Mouse (Mus musculus) olfactory bulb, adult 2 months (tissue): ENCODE measurements around the gene Htatsf1. TPM values are rescaled to one million over a fixed set of nuclear protein-coding genes. Genes with fewer than 3 reads are reported as not detected.

Experiments used
- H3K27ac ChIP-seq: fragments of 200-500 bp; 2 replicates; pipeline ENCODE4 v1.5.1; 2012; ENCODE audit warnings: low read depth, low read length; ENCODE audit not compliant: insufficient read depth
- H3K4me1 ChIP-seq: fragments of 200-500 bp; 2 replicates; pipeline ENCODE4 v1.6.1; 2012; ENCODE audit warnings: low read length; ENCODE audit not compliant: control insufficient read depth, insufficient read depth
- H3K4me3 ChIP-seq: fragments of 200-500 bp; 2 replicates; pipeline ENCODE4 v1.5.1; 2012; ENCODE audit warnings: mild to moderate bottlenecking, low read depth, low read length, moderate library complexity; ENCODE audit not compliant: insufficient read depth
- CTCF ChIP-seq: fragments of 200-500 bp; IDR thresholded peaks from 2 replicates; pipeline ENCODE4 v1.5.1; 2012; ENCODE audit warnings: low read depth, mild to moderate bottlenecking, low read length, moderate library complexity; ENCODE audit not compliant: insufficient read depth
- POLR2A ChIP-seq: fragments of 200-500 bp; IDR thresholded peaks from 2 replicates; pipeline ENCODE4 v1.6.1; 2012; ENCODE audit warnings: mild to moderate bottlenecking, low read depth, low read length, moderate library complexity; ENCODE audit not compliant: insufficient read depth
- WGBS: fragments of 180-500 bp; shearing (Covaris S2); methylation state at CpG from one replicate; pipeline ENCODE4 v1.1.7; 2018; 5-methylcytosine and 5-hydroxymethylcytosine counted together
- polyA plus RNA-seq: library from polyadenylated mRNA; stranded (reverse); fragments of >200 nt; gene quantifications from 2 replicates; pipeline ENCODE4 v1.2.4, GENCODE M21; 2012; ENCODE audit warnings: low replicate concordance; ENCODE audit not compliant: missing spikeins, insufficient read depth, insufficient read length

The Htatsf1 gene
- polyA plus RNA-seq = not detected in 2 replicates

- Histone ChIP-seq H3K27ac (peak within 1 kb of the TSS; percentile 97), H3K4me1 (no peaks in the 10 kb centered on the region), H3K4me3 (peak within 1 kb of the TSS; percentile 75)
- 21% methylated on average over 80 of the region's 85 CpGs for WGBS
- TF ChIP-seq CTCF (no peak), POLR2A (peak; percentile 61)
These were observed at the start of gene Htatsf1 for GRCm38 (mm10) chrX:57053174-57053992. Htatsf1 (plus strand) TSS chrX:57053583.

GRCm38 (mm10) chrX:57012891-57013290 is 40.5 kb upstream of the Htatsf1 start:
- 76% methylated on average over 2 of the region's 2 CpGs for WGBS
- H3K4me3 ChIP-seq = no peak overlapping the region
- TF ChIP-seq CTCF (no peak), POLR2A (no peak)
- no peaks in the 10 kb centered on the region for H3K4me1 ChIP-seq
- H3K27ac ChIP-seq = no peak overlapping the region

- Histone ChIP-seq H3K27ac (no peak within 1 kb of the TSS), H3K4me1 (no peaks in the 10 kb centered on the region), H3K4me3 (no peak within 1 kb of the TSS)
- WGBS = 71% methylated on average over 5 of the region's 5 CpGs
- TF ChIP-seq CTCF (no peak), POLR2A (no peak)
These were observed 10.6 kb upstream of the Htatsf1 start, which contains the start of gene Brs3 for GRCm38 (mm10) chrX:57042774-57043173. Brs3 (plus strand) TSS chrX:57043074.

- TF ChIP-seq CTCF (no peak), POLR2A (no peak)
- H3K4me1 ChIP-seq = no peaks in the 10 kb centered on the region
- H3K4me3 ChIP-seq = no peak overlapping the region
- H3K27ac ChIP-seq = no peak overlapping the region
- WGBS = 53% methylated on average over 6 of the region's 6 CpGs
These were observed 9.5 kb upstream of the Htatsf1 start for GRCm38 (mm10) chrX:57043869-57044268.

GRCm38 (mm10) chrX:57052848-57053173 is 572 bp upstream of the Htatsf1 start:
- Histone ChIP-seq H3K4me1 (no peaks in the 10 kb centered on the region), H3K4me3 (peak overlapping the region; percentile 75), H3K27ac (peak overlapping the region; percentile 97; the same call in 1 of the 2 replicates)
- TF ChIP-seq POLR2A (no peak), CTCF (no peak)
- 15% methylated on average over 4 of the region's 4 CpGs for WGBS

GRCm38 (mm10) chrX:57053993-57054385 is 606 bp downstream of the Htatsf1 start:
- Histone ChIP-seq H3K4me1 (no peaks in the 10 kb centered on the region), H3K4me3 (peak overlapping the region; percentile 75), H3K27ac (no peak overlapping the region)
- TF ChIP-seq CTCF = no peak
- TF ChIP-seq POLR2A = no peak
- WGBS = 23% methylated on average over 11 of the region's 11 CpGs

- TF ChIP-seq CTCF = no peak
- no peak for TF ChIP-seq POLR2A
- WGBS = 67% methylated on average over 5 of the region's 5 CpGs
- Histone ChIP-seq H3K4me1 (no peaks in the 10 kb centered on the region), H3K27ac (no peak overlapping the region), H3K4me3 (no peak overlapping the region)
These were observed 28.1 kb downstream of the Htatsf1 start for GRCm38 (mm10) chrX:57081496-57081895.

- WGBS = 86% methylated on average over 4 of the region's 4 CpGs
- TF ChIP-seq POLR2A (no peak), CTCF (no peak)
- Histone ChIP-seq H3K4me1 (no peaks in the 10 kb centered on the region), H3K4me3 (no peak within 1 kb of the TSS), H3K27ac (no peak within 1 kb of the TSS)
These were observed 34.4 kb downstream of the Htatsf1 start, which contains the start of gene Vgll1 for GRCm38 (mm10) chrX:57087806-57088205. Vgll1 (plus strand) TSS chrX:57088106.

- Histone ChIP-seq H3K4me1 (no peaks in the 10 kb centered on the region), H3K27ac (no peak overlapping the region), H3K4me3 (no peak overlapping the region)
- WGBS = 90% methylated on average over 1 of the region's 1 CpGs
- TF ChIP-seq POLR2A (no peak), CTCF (no peak)
These were observed 50.0 kb downstream of the Htatsf1 start for GRCm38 (mm10) chrX:57103415-57103814.
